Mouse (Mus musculus): ENCODE measurements around the gene Map3k13.
A peak's percentile ranks its signal among the peaks of the same experiment; 100 is the strongest.

Gene Map3k13

DNA sequence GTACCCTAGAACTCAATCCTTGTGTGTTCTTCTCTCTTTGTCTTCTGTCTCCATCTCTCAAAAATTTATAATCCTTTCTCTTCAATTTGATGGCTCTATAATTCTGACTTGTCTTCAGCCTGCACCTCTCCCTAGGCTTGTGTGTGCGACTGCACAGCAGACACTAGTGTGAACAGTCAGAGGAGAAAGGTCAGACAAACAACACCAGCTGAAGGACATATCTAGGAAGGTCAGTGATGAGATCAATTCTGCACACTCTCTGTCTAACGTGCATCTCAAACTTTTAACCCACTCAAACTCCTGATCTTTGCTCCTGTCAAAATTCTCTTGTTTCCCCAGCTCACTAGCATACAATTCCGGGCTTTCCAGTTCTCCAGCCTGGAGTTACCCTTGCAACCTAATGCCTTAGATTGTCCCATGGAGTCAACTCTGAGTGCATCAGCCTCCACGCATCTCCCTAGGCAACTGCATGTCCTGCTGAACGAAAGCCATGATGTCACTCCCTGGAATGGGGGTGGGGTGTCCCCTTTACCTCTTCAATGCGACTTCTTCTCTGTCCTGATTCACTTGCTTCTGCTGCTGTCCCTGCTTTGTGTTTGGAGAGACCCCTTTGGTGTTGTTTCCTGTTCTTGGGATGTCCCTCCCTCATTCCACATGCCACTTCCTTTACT, 19.2 kb downstream of the Map3k13 start:
- DNase-seq = no peak

DNA sequence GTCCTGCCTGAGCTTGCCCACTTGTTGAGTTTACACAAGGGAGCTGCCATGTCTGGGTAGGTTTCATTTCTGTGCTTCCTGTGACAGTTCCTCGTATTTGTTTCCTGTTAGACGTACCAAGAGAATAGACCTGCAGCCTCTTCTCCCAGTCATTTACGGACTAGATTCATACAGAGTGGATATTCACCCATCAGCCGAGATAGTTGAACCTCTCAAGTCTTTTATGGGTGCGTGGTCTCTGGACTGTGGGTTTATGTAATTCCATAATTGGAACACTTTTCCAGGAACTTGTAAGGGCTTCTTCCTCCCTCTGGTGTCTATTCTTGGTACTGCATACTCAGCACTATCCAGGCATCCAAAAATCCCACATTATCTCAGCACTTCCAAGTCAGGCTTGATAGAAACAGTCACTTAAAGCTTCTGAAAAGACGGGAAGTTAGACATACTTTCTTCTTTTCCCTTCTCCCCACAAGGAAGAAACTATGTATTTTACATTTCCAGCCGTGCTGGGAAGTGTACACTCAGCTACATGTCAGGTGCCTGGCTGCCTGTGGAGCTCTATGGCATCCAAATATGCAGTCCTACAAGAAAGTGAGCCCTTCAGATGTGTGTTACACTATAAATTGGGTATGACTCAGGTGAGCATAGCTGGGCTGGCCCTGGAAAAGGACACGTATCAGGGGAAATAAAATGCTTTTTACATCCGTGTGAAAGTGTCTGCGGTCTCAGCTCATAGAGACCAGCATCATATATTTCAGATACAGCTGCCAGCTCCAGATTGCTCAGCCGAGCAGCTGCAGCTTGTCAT, 20.9 kb downstream of the Map3k13 start:
- DNase-seq = no peak

DNA sequence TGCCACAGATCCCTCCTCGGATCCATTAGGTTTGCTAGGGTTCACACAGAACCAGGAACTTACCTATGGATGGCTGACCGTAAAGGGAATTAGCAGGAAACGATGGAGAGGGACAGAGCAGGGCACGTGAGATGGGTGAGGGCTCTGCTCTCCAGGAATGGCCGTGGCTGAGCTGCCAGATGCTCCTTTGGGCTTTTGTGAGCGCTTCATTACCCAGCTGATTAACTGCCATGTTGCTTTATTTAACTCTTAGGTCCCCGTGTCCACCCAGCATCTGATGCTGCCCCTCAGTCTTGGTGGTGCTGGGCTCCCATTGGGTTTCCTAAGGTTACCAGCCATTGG, 21.5 kb downstream of the Map3k13 start:
- DNase-seq = no peak

GRCm38 (mm10) chr16:21818132-21818531, 24.0 kb downstream of the Map3k13 start:
- no peak for DNase-seq

DNA sequence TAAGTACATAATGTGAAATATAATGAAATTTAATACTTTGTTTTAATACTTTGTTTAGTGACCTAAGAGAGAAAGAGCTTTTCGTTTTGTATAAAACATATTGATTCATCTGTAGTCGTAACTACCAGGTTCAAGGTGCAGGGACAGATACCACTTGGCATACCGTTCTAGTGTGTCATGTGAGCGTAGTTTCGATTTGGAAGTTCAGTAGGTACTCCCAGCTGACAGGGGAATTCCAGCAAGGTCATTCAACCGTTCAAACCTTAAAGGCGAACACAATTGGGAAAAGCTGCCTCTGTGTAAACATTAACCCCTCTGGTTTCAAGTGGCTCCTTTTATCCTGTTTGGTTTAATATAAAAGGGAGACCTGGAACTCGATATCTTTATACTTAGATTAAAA, 24.5 kb downstream of the Map3k13 start:
- DNase-seq = no peak

DNA sequence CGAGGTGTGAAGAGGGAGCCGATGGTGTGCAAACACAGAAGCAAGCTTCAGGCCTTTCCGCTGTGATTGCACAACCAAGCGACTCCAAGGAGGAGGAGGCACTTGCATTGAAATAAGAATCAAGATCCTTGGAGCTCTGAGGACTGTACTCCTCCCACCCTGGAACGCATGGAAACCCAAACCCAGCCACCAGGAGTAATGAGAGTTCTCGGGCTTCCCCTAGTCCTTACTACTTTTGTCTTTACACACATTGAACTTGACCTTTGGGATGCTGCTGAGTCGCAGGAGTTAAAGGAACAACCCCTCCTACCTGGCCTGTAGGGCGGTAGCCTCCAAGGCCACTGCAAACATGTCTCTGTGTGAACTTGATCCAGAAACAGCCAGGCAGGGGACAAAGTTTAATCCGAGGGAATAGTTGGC, 31.5 kb downstream of the Map3k13 start:
- no peak for DNase-seq

GRCm38 (mm10) chr16:21827153-21827552, 33.0 kb downstream of the Map3k13 start:
- no peak for DNase-seq

DNA sequence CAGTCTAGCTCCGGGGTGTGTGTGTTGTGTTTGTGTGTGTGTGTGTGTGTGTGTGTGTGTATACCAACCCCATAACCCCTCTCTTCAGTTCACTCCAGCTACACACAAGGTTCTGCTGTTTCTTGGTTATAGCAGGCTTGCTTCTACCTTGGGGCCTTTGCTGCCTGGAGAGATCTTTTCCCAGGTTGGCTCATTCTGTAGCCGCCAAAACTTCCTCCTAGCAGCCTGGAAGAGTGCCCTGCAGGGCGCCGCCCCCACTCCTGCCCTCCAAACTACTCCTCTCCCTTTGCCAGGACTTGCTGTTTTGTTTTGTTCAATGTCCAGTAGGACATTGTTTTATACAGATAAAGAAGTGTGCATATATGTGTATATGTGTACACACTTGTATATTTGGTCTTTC, 33.4 kb downstream of the Map3k13 start:
- DNase-seq = no peak

DNA sequence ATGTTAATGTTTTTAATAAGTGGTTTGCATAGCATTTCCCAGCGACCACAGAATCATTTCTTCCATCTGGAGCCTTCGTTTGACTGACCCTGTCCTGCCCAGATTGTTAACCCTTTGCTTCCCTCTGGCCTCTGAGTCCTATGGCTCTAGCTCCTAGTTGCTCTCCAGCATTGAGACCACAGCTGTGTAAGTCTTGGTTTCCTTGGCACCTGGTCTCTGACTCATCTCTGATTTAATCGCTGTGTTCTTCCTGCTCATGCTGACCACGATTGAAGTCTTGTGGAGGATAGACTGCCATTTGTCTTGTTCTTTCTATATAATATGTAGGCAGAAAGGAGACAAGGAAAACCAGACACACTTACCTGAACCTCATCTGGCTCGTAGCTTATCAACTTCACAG, 35.6 kb downstream of the Map3k13 start:
- DNase-seq = no peak

GRCm38 (mm10) chr16:21830784-21831183, 36.6 kb downstream of the Map3k13 start:
- no peak for DNase-seq

DNA sequence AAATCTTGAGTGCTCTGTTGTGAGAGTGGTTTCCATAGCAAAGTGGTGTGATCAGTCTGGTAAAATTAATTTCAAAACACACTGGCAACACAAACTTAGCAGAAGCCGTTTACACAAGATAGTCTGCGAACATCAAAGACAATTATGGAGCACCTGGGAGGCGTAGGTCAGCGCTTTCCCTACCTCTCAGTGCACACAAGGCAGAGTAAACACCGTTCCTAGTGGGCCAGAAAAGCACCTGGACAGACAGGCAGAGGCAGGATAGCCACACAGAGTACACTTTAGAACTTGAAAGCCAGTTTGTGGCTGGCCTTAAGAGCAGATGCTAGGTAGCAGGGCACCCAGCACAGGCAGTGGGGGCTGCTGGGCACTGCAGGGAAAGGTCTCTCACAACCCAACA, 37.6 kb downstream of the Map3k13 start:
- DNase-seq = no peak

DNA sequence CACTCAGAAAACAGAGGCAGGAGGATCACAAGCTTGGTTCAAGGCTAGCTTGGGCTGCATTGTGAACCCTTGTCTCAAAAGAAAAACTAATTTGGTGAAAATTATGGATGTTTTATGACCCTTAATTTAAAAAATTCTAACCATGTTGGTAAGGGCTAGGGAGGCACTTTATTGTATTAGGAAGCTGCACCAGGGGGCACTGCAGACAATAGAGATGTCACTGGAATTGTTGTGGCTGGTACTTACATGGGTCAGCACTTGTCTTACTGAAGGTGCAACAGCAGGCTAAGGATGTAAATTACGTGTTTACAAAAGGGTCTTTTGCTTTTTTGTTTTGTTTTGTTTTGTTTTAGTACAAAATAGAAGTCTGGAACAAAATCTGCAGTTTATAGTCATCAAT, 39.3 kb downstream of the Map3k13 start:
- peak; percentile 50 for DNase-seq

DNA sequence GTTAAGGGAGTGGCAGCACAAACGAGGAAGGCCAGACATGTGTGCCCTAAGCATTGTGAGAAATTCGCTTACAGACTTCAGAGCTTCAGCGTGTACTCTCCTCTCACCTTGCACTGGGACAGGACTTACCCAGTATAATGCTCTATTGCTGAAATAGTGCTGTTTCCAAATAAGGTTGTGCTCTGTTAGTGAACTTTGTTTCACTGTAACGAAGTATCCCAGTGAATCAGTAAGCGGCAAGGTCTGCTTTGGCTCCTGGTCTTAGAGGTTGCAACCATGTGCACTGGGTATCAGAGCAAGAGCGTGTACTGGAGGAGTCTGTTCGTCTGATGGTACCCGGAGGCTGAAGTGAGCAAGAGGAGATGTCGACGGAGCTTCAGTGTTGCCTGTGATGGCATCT, 39.8 kb downstream of the Map3k13 start:
- DNase-seq = no peak

DNA sequence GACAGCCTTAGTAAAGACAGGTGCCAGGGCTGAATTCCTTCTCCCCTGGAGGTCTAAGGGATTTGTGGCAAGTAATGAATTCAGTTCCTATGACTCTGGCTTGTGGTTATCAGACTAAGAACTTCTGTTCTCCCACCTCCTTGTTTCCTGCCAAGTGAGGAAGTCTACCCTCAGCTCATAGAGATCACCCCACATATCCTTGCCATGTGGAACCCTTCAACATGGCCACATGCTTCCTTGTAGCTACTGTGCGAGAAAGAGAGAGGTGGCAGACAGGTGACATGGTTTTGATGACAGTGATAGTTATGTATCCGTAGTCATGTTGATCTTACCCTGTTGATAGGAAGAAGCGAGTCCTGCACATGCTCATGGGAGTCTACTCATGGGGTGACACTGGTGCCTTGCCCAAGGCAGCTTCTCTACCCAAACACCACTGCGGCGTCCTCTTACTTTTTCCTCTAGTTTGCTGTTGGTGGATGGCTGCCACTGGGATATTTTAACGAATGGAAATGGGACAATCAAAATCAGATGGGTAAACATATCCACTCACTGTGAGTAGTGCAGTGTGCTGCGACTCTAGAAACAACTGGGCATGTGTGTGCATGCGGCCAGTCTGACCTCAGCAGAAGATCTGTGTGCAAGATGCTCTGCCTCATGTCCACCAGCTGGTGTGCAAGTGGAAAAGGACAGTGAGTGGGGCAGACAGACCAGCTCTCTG, 40.9 kb downstream of the Map3k13 start:
- peak; percentile 35 for DNase-seq

- DNase-seq = peak; percentile 63
These were observed 41.4 kb downstream of the Map3k13 start for GRCm38 (mm10) chr16:21835584-21835931.

- peak; percentile 62 for DNase-seq
These were observed 42.3 kb downstream of the Map3k13 start for GRCm38 (mm10) chr16:21836311-21837072.

DNA sequence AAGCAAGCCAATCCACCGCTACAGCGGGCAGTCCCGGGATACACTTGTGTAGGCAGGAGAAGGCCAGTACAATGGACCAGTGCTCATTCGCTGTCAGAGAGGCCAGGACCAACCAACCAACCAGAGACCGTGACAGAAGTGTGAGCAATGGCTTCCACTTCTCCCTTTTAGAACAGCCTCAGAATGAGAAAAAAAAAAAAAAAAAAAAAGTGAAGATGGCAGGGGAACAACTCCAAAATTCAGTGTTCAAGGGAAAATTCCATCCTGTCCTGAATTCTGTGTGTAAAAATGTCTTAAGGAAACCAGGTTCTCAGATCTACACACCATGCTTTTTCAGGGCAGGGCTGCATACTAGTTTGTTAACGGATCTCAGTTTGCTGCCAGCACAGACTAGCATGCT, 43.5 kb downstream of the Map3k13 start:
- no peak for DNase-seq

- peak; percentile 63 for DNase-seq
These were observed 51.9 kb downstream of the Map3k13 start for GRCm38 (mm10) chr16:21845800-21846671.

DNA sequence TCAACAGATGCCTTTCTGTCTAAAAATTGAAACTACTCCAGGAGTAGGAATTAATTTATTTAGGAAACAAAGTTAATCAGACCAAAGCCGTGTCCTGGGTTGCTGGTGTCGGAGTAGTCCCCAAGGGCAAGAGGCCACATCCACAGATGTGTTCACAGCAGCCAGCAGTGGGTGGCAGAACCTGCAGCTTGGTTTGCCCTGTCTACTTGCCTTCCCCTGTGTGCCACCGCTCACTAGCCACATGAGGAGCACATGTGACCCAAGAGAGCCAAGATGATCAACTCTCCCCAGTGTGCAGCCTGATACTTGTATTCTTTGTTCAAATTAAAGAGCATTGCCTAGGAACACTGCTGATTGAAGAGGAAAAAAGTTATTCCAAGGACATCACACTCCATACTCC, 54.3 kb downstream of the Map3k13 start:
- DNase-seq = no peak

DNA sequence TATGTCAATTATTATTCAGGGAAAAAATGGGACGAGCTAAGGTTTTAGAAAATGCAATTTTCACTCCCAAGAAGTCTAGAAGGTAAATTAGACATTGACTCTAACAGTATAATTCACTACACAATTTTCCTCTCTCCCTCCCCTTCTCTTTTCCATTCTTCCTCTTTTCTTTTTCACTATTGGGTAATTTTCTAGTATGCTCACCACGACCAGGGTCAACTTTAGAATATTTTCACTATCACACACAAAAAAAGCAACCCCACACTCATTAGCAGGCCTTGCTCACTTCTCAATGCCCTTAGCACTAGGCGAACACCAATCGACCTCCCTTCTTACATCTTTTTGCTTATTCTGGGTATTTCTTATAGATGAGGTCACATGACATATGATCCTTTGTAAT, 54.7 kb downstream of the Map3k13 start:
- no peak for DNase-seq

DNA sequence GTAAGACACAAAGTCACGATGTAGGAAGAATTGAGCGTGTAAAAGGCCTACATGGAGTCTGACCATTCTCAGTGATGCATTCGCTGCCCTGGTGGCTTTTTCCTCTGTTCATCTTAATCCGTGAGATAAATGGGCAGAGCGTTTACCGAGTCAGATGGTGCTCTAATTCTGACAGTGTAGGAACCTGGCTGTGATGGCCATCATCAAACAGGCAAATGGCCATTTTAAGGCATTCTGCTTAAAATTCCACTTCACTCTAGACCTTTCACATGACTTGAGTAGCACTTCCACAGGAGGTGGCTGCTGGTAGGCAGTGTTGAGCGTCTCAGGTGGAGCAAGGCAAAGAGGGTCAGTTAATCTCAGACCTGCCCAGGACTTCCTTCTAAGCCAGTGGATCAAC, 58.2 kb downstream of the Map3k13 start:
- DNase-seq = no peak

- no peak for DNase-seq
These were observed 59.3 kb downstream of the Map3k13 start for GRCm38 (mm10) chr16:21853446-21853941.

Measured in thymus, postnatal 14 days (tissue).